Mouse (Mus musculus): ENCODE data around the gene Actl7b.

Actl7b gene

GRCm38 (mm10) chr4:56713155-56713554 lies 28.1 kb downstream of the Actl7b start:
- peak; percentile 65 to 70 for DNase-seq (ENCODE audit: low spot score in 2 of 2)

- DNase-seq (ENCODE audit: low spot score in 2 of 2) = no peak
Measured at GRCm38 (mm10) chr4:56702234-56702633, 39.0 kb downstream of the Actl7b start.

- no peak for DNase-seq (ENCODE audit: low spot score in 2 of 2)
Measured at GRCm38 (mm10) chr4:56698671-56699070, 42.6 kb downstream of the Actl7b start.

GRCm38 (mm10) chr4:56696401-56696800 lies 44.8 kb downstream of the Actl7b start:
- no peak for DNase-seq (ENCODE audit: low spot score in 2 of 2)
